Mouse (Mus musculus): Measurements from ENCODE around the gene Tmco5. TPM values are rescaled to one million over a fixed set of nuclear protein-coding genes. Genes with fewer than 3 reads are reported as not detected.

The Tmco5 gene
- polyA plus RNA-seq, 1 experiment from 2014 or later, result not detected

- Histone ChIP-seq H3K36me3 (ENCODE audit: control insufficient read depth, insufficient read depth, low read length) (no peaks in the 10 kb centered on the region), H3K4me3 (ENCODE audit: low read depth, low read length) (no peak overlapping the region), H3K27me3 (replicated peaks; ENCODE audit: control insufficient read depth, insufficient read depth, low read length) (no peaks in the 10 kb centered on the region), H3K9ac (ENCODE audit: low read length) (no peak overlapping the region), H3K27ac (ENCODE audit: low read depth) (no peak overlapping the region), H3K9me3 (ENCODE audit: control insufficient read depth, low read length) (no peaks in the 10 kb centered on the region), H3K4me1 (replicated peaks; ENCODE audit: control insufficient read depth, insufficient read depth, low read length) (no peaks in the 10 kb centered on the region), H3K4me2 (ENCODE audit: low read length) (no peak overlapping the region)
- ATAC-seq (replicated peaks; ENCODE audit: low FRiP score, low TSS enrichment, low read depth) (no peak), DNase-seq (ENCODE audit: low spot score) (no peak)
- WGBS, result 49% methylated on average over 9 of the region's 9 CpGs
Observed at GRCm38 (mm10) chr2:116876955-116877615, 1.4 kb upstream of the Tmco5 start.

DNA sequence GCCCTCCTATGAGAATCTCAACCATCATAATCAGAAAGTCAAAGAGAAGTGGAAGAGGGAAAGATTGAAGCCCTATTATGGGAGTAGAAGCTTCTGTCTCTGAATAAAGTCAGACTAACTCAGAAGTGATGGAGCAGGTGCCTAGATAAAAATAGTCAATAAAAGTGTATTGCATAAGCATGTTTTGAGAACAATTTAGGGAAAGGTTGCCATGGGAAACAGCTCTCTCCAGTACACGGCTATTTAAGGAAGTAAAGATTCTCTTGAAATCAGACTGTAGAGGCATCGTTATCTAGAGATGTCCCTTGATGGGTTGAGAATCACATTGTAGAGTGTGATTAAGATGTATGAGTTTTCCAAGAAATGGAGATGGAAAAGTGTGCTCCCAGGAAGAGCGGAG is 1.2 kb downstream of the Tmco5 start:
- 91% methylated on average over 3 of the region's 3 CpGs for WGBS
- H3K9ac ChIP-seq (ENCODE audit: low read length), result no peak overlapping the region
- ATAC-seq (replicated peaks; ENCODE audit: low FRiP score, low TSS enrichment, low read depth) (no peak), DNase-seq (ENCODE audit: low spot score) (no peak)
- H3K27ac ChIP-seq (ENCODE audit: low read depth), result no peak overlapping the region
- H3K4me3 ChIP-seq (ENCODE audit: low read depth, low read length), result no peak overlapping the region
- no peaks in the 10 kb centered on the region for H3K4me1 ChIP-seq (replicated peaks; ENCODE audit: control insufficient read depth, insufficient read depth, low read length)
- H3K4me2 ChIP-seq (ENCODE audit: low read length), result no peak overlapping the region
- no peaks in the 10 kb centered on the region for H3K27me3 ChIP-seq (replicated peaks; ENCODE audit: control insufficient read depth, insufficient read depth, low read length)
- no peaks in the 10 kb centered on the region for H3K36me3 ChIP-seq (ENCODE audit: control insufficient read depth, insufficient read depth, low read length)
- no peaks in the 10 kb centered on the region for H3K9me3 ChIP-seq (ENCODE audit: control insufficient read depth, low read length)

- Histone ChIP-seq H3K4me2 (ENCODE audit: low read length) (peak overlapping the region; percentile 52), H3K4me3 (ENCODE audit: low read depth, low read length) (peak overlapping the region; percentile 27; the same call in 1 of the 2 replicates), H3K36me3 (ENCODE audit: control insufficient read depth, insufficient read depth, low read length) (no peaks in the 10 kb centered on the region), H3K9me3 (ENCODE audit: control insufficient read depth, low read length) (no peaks in the 10 kb centered on the region), H3K27me3 (replicated peaks; ENCODE audit: control insufficient read depth, insufficient read depth, low read length) (no peaks in the 10 kb centered on the region), H3K9ac (ENCODE audit: low read length) (no peak overlapping the region), H3K4me1 (replicated peaks; ENCODE audit: control insufficient read depth, insufficient read depth, low read length) (peaks cover 4% of the 10 kb centered on the region; the same call in 1 of the 2 replicates), H3K27ac (ENCODE audit: low read depth) (no peak overlapping the region)
- ATAC-seq (replicated peaks; ENCODE audit: low FRiP score, low TSS enrichment, low read depth), result peak; percentile 40
- no peak for DNase-seq (ENCODE audit: low spot score)
- WGBS, result 23% methylated on average over 13 of the region's 14 CpGs
Observed at GRCm38 (mm10) chr2:116893316-116893987, 15.0 kb downstream of the Tmco5 start.

GRCm38 (mm10) chr2:116893988-116894363 is 15.5 kb downstream of the Tmco5 start:
- no peaks in the 10 kb centered on the region for H3K9me3 ChIP-seq (ENCODE audit: control insufficient read depth, low read length)
- H3K27ac ChIP-seq (ENCODE audit: low read depth), result no peak overlapping the region
- no peaks in the 10 kb centered on the region for H3K27me3 ChIP-seq (replicated peaks; ENCODE audit: control insufficient read depth, insufficient read depth, low read length)
- peak; percentile 71 for ATAC-seq (replicated peaks; ENCODE audit: low FRiP score, low TSS enrichment, low read depth)
- H3K4me2 ChIP-seq (ENCODE audit: low read length), result peak overlapping the region; percentile 52
- peak; percentile 78 for DNase-seq (ENCODE audit: low spot score)
- H3K4me1 ChIP-seq (replicated peaks; ENCODE audit: control insufficient read depth, insufficient read depth, low read length), result peaks cover 4% of the 10 kb centered on the region; the same call in 1 of the 2 replicates
- H3K9ac ChIP-seq (ENCODE audit: low read length), result no peak overlapping the region; the same call in 1 of the 2 replicates
- H3K36me3 ChIP-seq (ENCODE audit: control insufficient read depth, insufficient read depth, low read length), result no peaks in the 10 kb centered on the region
- peak overlapping the region; percentile 27 for H3K4me3 ChIP-seq (ENCODE audit: low read depth, low read length)
- WGBS, result under 1% methylated on average over 9 of the region's 9 CpGs

DNA sequence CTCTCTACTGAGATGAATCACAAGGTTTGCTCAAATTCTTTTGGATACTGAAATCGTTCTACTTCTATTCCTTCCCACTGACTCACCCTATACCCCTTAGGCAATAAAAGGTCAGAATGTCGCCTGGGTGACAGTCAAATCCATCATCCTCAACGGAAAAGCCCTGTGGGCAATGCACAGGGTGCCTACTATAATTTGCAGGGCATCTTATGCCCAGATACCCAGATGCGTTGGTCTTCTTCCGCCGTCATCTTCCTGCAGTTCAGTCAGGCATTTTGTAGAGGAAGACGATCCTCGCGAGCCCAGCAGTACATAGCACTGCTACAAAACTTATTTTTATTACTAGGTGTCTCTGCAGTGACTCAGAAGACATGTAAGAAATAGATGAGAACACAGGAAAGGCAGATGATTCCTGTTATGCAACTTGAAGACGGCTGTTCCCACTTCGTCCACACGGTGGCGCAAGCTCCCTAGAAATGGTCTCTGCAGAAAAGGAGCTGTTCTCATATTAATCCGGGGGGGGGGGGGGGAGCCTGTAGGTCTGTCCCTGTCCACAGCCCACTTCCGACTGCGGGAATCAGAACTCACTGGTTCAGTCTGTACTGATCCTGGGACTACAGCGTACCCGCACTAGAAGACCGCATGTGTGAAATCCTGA is 21.3 kb downstream of the Tmco5 start:
- 0 out of 2 replicates have a peak, but pooled peaks cover 2% of the 10 kb centered on the region for H3K27me3 ChIP-seq (replicated peaks; ENCODE audit: control insufficient read depth, insufficient read depth, low read length)
- ATAC-seq (replicated peaks; ENCODE audit: low FRiP score, low TSS enrichment, low read depth) (peak; percentile 76), DNase-seq (ENCODE audit: low spot score) (peak; percentile 97)
- peak overlapping the region; percentile 38 for H3K9ac ChIP-seq (ENCODE audit: low read length)
- peak overlapping the region; percentile 27; the same call in 1 of the 2 replicates for H3K27ac ChIP-seq (ENCODE audit: low read depth)
- H3K36me3 ChIP-seq (ENCODE audit: control insufficient read depth, insufficient read depth, low read length), result no peaks in the 10 kb centered on the region
- no peaks in the 10 kb centered on the region for H3K9me3 ChIP-seq (ENCODE audit: control insufficient read depth, low read length)
- peak overlapping the region; percentile 33 for H3K4me3 ChIP-seq (ENCODE audit: low read depth, low read length)
- H3K4me2 ChIP-seq (ENCODE audit: low read length), result peak overlapping the region; percentile 65
- H3K4me1 ChIP-seq (replicated peaks; ENCODE audit: control insufficient read depth, insufficient read depth, low read length), result no peaks in the 10 kb centered on the region
- WGBS, result 14% methylated on average over 19 of the region's 19 CpGs

GRCm38 (mm10) chr2:116900273-116900843 is 21.9 kb downstream of the Tmco5 start:
- ATAC-seq (replicated peaks; ENCODE audit: low FRiP score, low TSS enrichment, low read depth) (peak; percentile 30; the same call in 1 of the 2 replicates), DNase-seq (ENCODE audit: low spot score) (no peak)
- peak overlapping the region; percentile 27; the same call in 1 of the 2 replicates for H3K27ac ChIP-seq (ENCODE audit: low read depth)

GRCm38 (mm10) chr2:116908268-116908667 is 29.8 kb downstream of the Tmco5 start:
- no peaks in the 10 kb centered on the region for H3K9me3 ChIP-seq (ENCODE audit: control insufficient read depth, low read length)
- H3K4me2 ChIP-seq (ENCODE audit: low read length), result no peak overlapping the region
- no peak overlapping the region for H3K27ac ChIP-seq (ENCODE audit: low read depth)
- no peaks in the 10 kb centered on the region for H3K4me1 ChIP-seq (replicated peaks; ENCODE audit: control insufficient read depth, insufficient read depth, low read length)
- DNase-seq (ENCODE audit: low spot score), result no peak
- H3K4me3 ChIP-seq (ENCODE audit: low read depth, low read length), result no peak overlapping the region
- no peaks in the 10 kb centered on the region for H3K36me3 ChIP-seq (ENCODE audit: control insufficient read depth, insufficient read depth, low read length)
- ATAC-seq (replicated peaks; ENCODE audit: low FRiP score, low TSS enrichment, low read depth), result no peak
- H3K27me3 ChIP-seq (replicated peaks; ENCODE audit: control insufficient read depth, insufficient read depth, low read length), result no peaks in the 10 kb centered on the region
- WGBS, result 60% methylated on average over 8 of the region's 8 CpGs
- no peak overlapping the region for H3K9ac ChIP-seq (ENCODE audit: low read length)

More at GRCm38 (mm10) chr2:116900273-116900843, 21.9 kb downstream of the Tmco5 start:
- peak overlapping the region; percentile 33 for H3K4me3 ChIP-seq (ENCODE audit: low read depth, low read length)
- H3K9me3 ChIP-seq (ENCODE audit: control insufficient read depth, low read length), result no peaks in the 10 kb centered on the region
- WGBS, result 28% methylated on average over 10 of the region's 10 CpGs
- no peaks in the 10 kb centered on the region for H3K4me1 ChIP-seq (replicated peaks; ENCODE audit: control insufficient read depth, insufficient read depth, low read length)
- H3K4me2 ChIP-seq (ENCODE audit: low read length), result peak overlapping the region; percentile 65
- peak overlapping the region; percentile 38 for H3K9ac ChIP-seq (ENCODE audit: low read length)
- no peaks in the 10 kb centered on the region for H3K36me3 ChIP-seq (ENCODE audit: control insufficient read depth, insufficient read depth, low read length)
- 0 out of 2 replicates have a peak, but pooled peaks cover 2% of the 10 kb centered on the region for H3K27me3 ChIP-seq (replicated peaks; ENCODE audit: control insufficient read depth, insufficient read depth, low read length)

DNA sequence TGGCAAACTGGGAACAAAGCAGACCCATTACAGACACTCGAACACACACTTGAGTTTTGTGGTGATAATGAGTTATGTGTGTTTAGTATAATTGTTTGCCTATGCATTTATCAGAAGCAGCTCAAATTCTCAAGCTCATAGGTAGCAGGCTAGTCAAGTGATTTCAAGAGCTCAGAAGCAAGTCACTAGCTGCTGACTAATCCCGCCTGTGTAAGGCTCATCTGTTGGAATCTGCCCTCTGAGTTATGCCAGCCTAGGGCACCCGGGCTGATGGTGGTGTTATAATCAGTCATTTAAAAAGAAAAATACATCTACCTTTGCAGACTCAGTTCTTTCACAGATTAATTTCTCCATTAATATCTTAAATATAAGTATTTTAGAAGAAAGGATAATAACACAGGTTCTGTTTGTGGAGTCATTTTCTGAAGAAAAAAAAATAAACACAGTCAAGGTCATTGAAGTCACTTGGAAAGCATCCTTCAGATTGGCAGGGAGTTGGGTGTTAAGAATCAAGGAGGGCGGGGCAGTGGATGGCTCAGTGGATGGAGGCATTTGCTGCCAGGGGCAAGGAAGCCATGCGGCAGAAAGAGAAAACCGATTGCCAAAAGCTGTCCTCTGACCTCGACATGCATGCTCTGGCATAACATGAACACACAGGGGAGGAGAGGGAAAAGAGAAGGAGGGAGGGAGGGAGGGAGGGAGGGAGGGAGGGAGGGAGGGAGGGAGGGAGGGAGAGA is 34.0 kb downstream of the Tmco5 start:
- H3K4me3 ChIP-seq (ENCODE audit: low read depth, low read length), result no peak overlapping the region
- H3K9me3 ChIP-seq (ENCODE audit: control insufficient read depth, low read length), result no peaks in the 10 kb centered on the region
- H3K4me2 ChIP-seq (ENCODE audit: low read length), result no peak overlapping the region
- H3K4me1 ChIP-seq (replicated peaks; ENCODE audit: control insufficient read depth, insufficient read depth, low read length), result no peaks in the 10 kb centered on the region
- H3K36me3 ChIP-seq (ENCODE audit: control insufficient read depth, insufficient read depth, low read length), result no peaks in the 10 kb centered on the region
- no peak overlapping the region for H3K27ac ChIP-seq (ENCODE audit: low read depth)
- no peak for ATAC-seq (replicated peaks; ENCODE audit: low FRiP score, low TSS enrichment, low read depth)
- H3K27me3 ChIP-seq (replicated peaks; ENCODE audit: control insufficient read depth, insufficient read depth, low read length), result no peaks in the 10 kb centered on the region
- WGBS, result 74% methylated on average over 7 of the region's 7 CpGs
- no peak overlapping the region for H3K9ac ChIP-seq (ENCODE audit: low read length)
- DNase-seq (ENCODE audit: low spot score), result no peak
